Mouse (Mus musculus): Measurements from ENCODE around the gene Bcl2. TPM values are rescaled to one million over a fixed set of nuclear protein-coding genes. Genes with fewer than 3 reads are reported as not detected.

The Bcl2 gene
- total and polyA plus RNA-seq, 3 experiments = 30.9 to 87.0 (median 38.8) TPM

DNA sequence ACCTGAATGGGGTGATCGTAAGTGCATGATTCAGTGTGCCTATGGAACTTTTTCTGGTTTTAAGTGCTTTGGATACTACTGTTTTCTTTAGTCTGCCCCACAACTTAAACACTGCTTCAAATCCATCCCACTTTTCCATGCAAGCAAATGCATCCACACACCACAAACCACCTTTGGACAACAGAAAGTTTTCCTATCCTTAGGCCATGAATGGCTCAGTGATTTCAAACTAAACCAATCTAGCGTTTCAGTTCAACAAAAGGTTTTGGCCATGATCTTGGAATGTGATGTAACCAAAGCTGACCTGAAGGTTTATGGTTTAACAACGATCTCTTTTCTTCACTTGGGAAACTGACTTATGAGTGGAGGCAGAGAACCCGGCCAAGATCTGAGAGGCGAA lies 51.6 kb downstream of the Bcl2 start:
- H3K4me1 ChIP-seq (ENCODE audit: control insufficient read depth in 1 of 2, insufficient read depth in 2 of 2, low read length in 2 of 2) = peaks cover 3 to 10% of the 10 kb centered on the region in 2 experiments
- no peak overlapping the region for H3K27ac ChIP-seq (ENCODE audit: control insufficient read depth, low read depth, low read length)
- H3K36me3 ChIP-seq (ENCODE audit: control insufficient read depth in 1 of 2, insufficient read depth in 2 of 2, low read length in 2 of 2) = peaks cover 0 to 16% of the 10 kb centered on the region in 2 experiments; a peak in 3 of 4 replicates
- H3K27me3 ChIP-seq (ENCODE audit: control insufficient read depth in 1 of 2, insufficient read depth in 2 of 2, low read length in 2 of 2) = no peaks in the 10 kb centered on the region
- no peak for DNase-seq (ENCODE audit: low read depth, low spot score)
- no peak for TF ChIP-seq RAD21 (IDR thresholded peaks at IDR 0.05; ENCODE audit: low read depth, low read length)
- no peak for TF ChIP-seq EP300 (IDR thresholded peaks at IDR 0.05; ENCODE audit: low read depth in 1 of 2, low read length in 2 of 2)
- no peak for TF ChIP-seq MXI1 (IDR thresholded peaks at IDR 0.05; ENCODE audit: low read depth, low read length)
- TF ChIP-seq ELF1 (IDR thresholded peaks at IDR 0.05; ENCODE audit: low read depth, low read length) = no peak
- no peak for TF ChIP-seq TAL1 (IDR thresholded peaks at IDR 0.05; ENCODE audit: low read length)
- no peak for TF ChIP-seq MAZ (IDR thresholded peaks at IDR 0.05; ENCODE audit: low read depth, low read length)
- TF ChIP-seq ZNF384 (IDR thresholded peaks at IDR 0.05; ENCODE audit: low read depth, low read length) = no peak
- TF ChIP-seq BHLHE40 (IDR thresholded peaks at IDR 0.05; ENCODE audit: borderline replicate concordance, low read depth, low read length) = no peak
- no peak for TF ChIP-seq E2F4 (IDR thresholded peaks at IDR 0.05; ENCODE audit: borderline replicate concordance, low read depth, low read length)
- TF ChIP-seq NRF1 (IDR thresholded peaks at IDR 0.05; ENCODE audit: insufficient read depth, low read depth, low read length, poor library complexity, severe bottlenecking) = no peak
- no peak for TF ChIP-seq MYB (IDR thresholded peaks at IDR 0.05; ENCODE audit: low read depth, low read length)
- TF ChIP-seq ZC3H11A (IDR thresholded peaks at IDR 0.05; ENCODE audit: low read depth, low read length) = no peak
- no peak for TF ChIP-seq USF2 (IDR thresholded peaks at IDR 0.05; ENCODE audit: borderline replicate concordance in 1 of 2, insufficient read depth in 1 of 2, low read depth in 1 of 2, low read length in 2 of 2)
- TF ChIP-seq NELFE (IDR thresholded peaks at IDR 0.05; ENCODE audit: low read depth, low read length) = no peak
- TF ChIP-seq USF1 (IDR thresholded peaks at IDR 0.05; ENCODE audit: low read depth, low read length) = no peak
- TF ChIP-seq ZKSCAN1 (IDR thresholded peaks at IDR 0.05; ENCODE audit: low read depth, low read length) = no peak
- no peak for TF ChIP-seq TBP (IDR thresholded peaks at IDR 0.05; ENCODE audit: low read depth, low read length)
- no peak for TF ChIP-seq GABPA (IDR thresholded peaks at IDR 0.05; ENCODE audit: low read depth, low read length)
- TF ChIP-seq POLR2AphosphoS5 (IDR thresholded peaks at IDR 0.05; ENCODE audit: borderline replicate concordance, low read depth, low read length) = no peak
- TF ChIP-seq CHD2 (IDR thresholded peaks at IDR 0.05; ENCODE audit: low read length) = no peak
- H3K9me3 ChIP-seq (replicated peaks; ENCODE audit: insufficient read depth, low read length) = no peaks in the 10 kb centered on the region
- H3K4me3 ChIP-seq (ENCODE audit: control insufficient read depth in 1 of 2, insufficient read depth in 1 of 2, low read depth in 2 of 2, low read length in 2 of 2) = no peak overlapping the region
- H3K9ac ChIP-seq (ENCODE audit: control insufficient read depth, low read depth, low read length, poor library complexity, severe bottlenecking) = no peak overlapping the region
- H3K79me2 ChIP-seq (ENCODE audit: control insufficient read depth, insufficient read depth, low read length, poor library complexity) = peaks cover 27% of the 10 kb centered on the region

DNA sequence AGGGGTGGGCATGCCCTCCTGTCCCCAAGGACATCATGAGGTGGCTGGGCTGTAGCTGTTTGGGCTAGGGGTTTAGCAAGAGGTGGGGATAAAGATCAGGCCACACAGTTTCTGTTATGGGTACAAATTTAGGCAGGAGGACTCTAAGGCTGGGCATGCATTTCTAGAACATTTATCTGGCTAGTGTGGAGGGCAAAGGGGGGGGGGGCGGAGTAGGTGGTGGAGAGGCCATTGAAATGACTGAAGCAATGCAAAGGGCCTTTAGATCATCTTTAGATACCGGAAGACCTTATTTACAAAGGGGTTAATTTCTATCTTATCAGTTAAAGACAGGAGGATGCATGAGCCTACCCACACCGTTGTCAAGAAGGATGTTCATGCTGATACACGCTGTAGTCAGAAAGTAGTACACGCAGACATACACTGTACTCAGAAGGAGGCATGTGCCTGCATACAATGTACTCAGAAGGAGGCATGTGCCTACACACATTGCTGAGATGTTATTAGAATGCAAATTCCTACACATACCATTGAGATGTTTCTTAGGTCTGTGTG lies 55.7 kb downstream of the Bcl2 start:
- Histone ChIP-seq H3K9ac (ENCODE audit: control insufficient read depth, low read depth, low read length, poor library complexity, severe bottlenecking) (no peak overlapping the region), H3K27ac (ENCODE audit: control insufficient read depth, low read depth, low read length) (peak overlapping the region; percentile 9; the same call in 1 of the 2 replicates), H3K9me3 (replicated peaks; ENCODE audit: insufficient read depth, low read length) (no peaks in the 10 kb centered on the region), H3K27me3 (ENCODE audit: control insufficient read depth in 1 of 2, insufficient read depth in 2 of 2, low read length in 2 of 2) (no peaks in the 10 kb centered on the region), H3K79me2 (ENCODE audit: control insufficient read depth, insufficient read depth, low read length, poor library complexity) (peaks cover 30% of the 10 kb centered on the region; the same call in 1 of the 2 replicates), H3K4me3 (ENCODE audit: control insufficient read depth in 1 of 2, insufficient read depth in 1 of 2, low read depth in 2 of 2, low read length in 2 of 2) (no peak overlapping the region), H3K36me3 (ENCODE audit: control insufficient read depth in 1 of 2, insufficient read depth in 2 of 2, low read length in 2 of 2) (peaks cover 0 to 28% of the 10 kb centered on the region in 2 experiments; a peak in 2 of 4 replicates), H3K4me1 (ENCODE audit: control insufficient read depth in 1 of 2, insufficient read depth in 2 of 2, low read length in 2 of 2) (peaks cover 9 to 22% of the 10 kb centered on the region in 2 experiments)
- peak; percentile 70 for DNase-seq (ENCODE audit: low read depth, low spot score)
- TF ChIP-seq POLR2AphosphoS5 (IDR thresholded peaks at IDR 0.05; ENCODE audit: borderline replicate concordance, low read depth, low read length) = no peak
- no peak; the same call in 1 of the 2 replicates for TF ChIP-seq MAX (IDR thresholded peaks at IDR 0.05; ENCODE audit: low read length)
- TF ChIP-seq GATA1 (IDR thresholded peaks at IDR 0.05; ENCODE audit: low read depth, low read length) = peak; percentile 84
- no peak for TF ChIP-seq UBTF (IDR thresholded peaks at IDR 0.05; ENCODE audit: borderline replicate concordance, insufficient read depth, low read depth, low read length)
- TF ChIP-seq ELF1 (IDR thresholded peaks at IDR 0.05; ENCODE audit: low read depth, low read length) = 0 out of 2 replicates have a peak, but pooled peaks have one; percentile 20
- TF ChIP-seq SIN3A (IDR thresholded peaks at IDR 0.05; ENCODE audit: low read length) = no peak; the same call in none of the 2 replicates
- no peak for TF ChIP-seq ZC3H11A (IDR thresholded peaks at IDR 0.05; ENCODE audit: low read depth, low read length)
- TF ChIP-seq EP300 (IDR thresholded peaks at IDR 0.05; ENCODE audit: low read depth in 1 of 2, low read length in 2 of 2) = peak; percentile 76 to 79
- TF ChIP-seq MEF2A (IDR thresholded peaks at IDR 0.05; ENCODE audit: extremely low read depth, insufficient replicate concordance, low read depth, low read length, poor library complexity, severe bottlenecking) = no peak
- peak; percentile 84 for TF ChIP-seq MXI1 (IDR thresholded peaks at IDR 0.05; ENCODE audit: low read depth, low read length)
- 0 out of 2 replicates have a peak, but pooled peaks have one; percentile 2 for TF ChIP-seq HCFC1 (IDR thresholded peaks at IDR 0.05; ENCODE audit: low read depth, low read length)
- no peak for TF ChIP-seq ZKSCAN1 (IDR thresholded peaks at IDR 0.05; ENCODE audit: low read depth, low read length)
- TF ChIP-seq RAD21 (IDR thresholded peaks at IDR 0.05; ENCODE audit: low read depth, low read length) = no peak
- no peak for TF ChIP-seq RCOR1 (IDR thresholded peaks at IDR 0.05; ENCODE audit: low read depth, low read length)
- TF ChIP-seq E2F4 (IDR thresholded peaks at IDR 0.05; ENCODE audit: borderline replicate concordance, low read depth, low read length) = no peak
- TF ChIP-seq ETS1 (IDR thresholded peaks at IDR 0.05; ENCODE audit: low read depth, low read length) = peak; percentile 55; the same call in 1 of the 2 replicates
- TF ChIP-seq NELFE (IDR thresholded peaks at IDR 0.05; ENCODE audit: low read depth, low read length) = no peak
